Mouse (Mus musculus) hindbrain, embryonic 11.5 days (tissue): ENCODE data around the gene Asb6. TPM values are rescaled to one million over a fixed set of nuclear protein-coding genes. Genes with fewer than 3 reads are reported as not detected.

Source experiments
- ATAC-seq: fragments of 200-750 bp; cut with Nextera tagmentation; 2 replicates; pipeline ENCODE4 v1.8.0; 2017; ENCODE audit warnings: mild to moderate bottlenecking, moderate TSS enrichment, moderate library complexity; ENCODE audit not compliant: low FRiP score
- DNase-seq: peaks from one replicate; pipeline ENCODE4 v3.0.0-alpha.2; 2015; ENCODE audit warnings: low spot score
- H3K27ac ChIP-seq: fragments of 300-500 bp; sonication (generic); 2 replicates; pipeline ENCODE4 v1.5.1; 2014; ENCODE audit warnings: mild to moderate bottlenecking, low read depth, low read length
- H3K27me3 ChIP-seq: fragments of 300-500 bp; sonication (generic); 2 replicates; pipeline ENCODE4 v1.6.1; 2014; ENCODE audit warnings: mild to moderate bottlenecking, low read length, moderate library complexity, mixed read lengths; ENCODE audit not compliant: control insufficient read depth, insufficient read depth
- H3K36me3 ChIP-seq: fragments of 300-500 bp; sonication (generic); 2 replicates; pipeline ENCODE4 v1.6.1; 2014; ENCODE audit warnings: mild to moderate bottlenecking, low read length, moderate library complexity, mixed read lengths; ENCODE audit not compliant: control insufficient read depth, insufficient read depth
- H3K4me1 ChIP-seq: fragments of 300-500 bp; sonication (generic); replicated peaks from 2 replicates; pipeline ENCODE4 v1.6.1; 2014; ENCODE audit warnings: low read length, mixed read lengths; ENCODE audit not compliant: control insufficient read depth, insufficient read depth
- H3K4me2 ChIP-seq: fragments of 300-500 bp; sonication (generic); replicated peaks from 2 replicates; pipeline ENCODE4 v1.6.1; 2014; ENCODE audit warnings: mild to moderate bottlenecking, low read depth, low read length
- H3K4me3 ChIP-seq: fragments of 300-500 bp; sonication (generic); 2 replicates; pipeline ENCODE4 v1.5.1; 2014; ENCODE audit warnings: low read depth, low read length
- H3K9ac ChIP-seq: fragments of 300-500 bp; sonication (generic); 2 replicates; pipeline ENCODE4 v1.6.1; 2014; ENCODE audit warnings: low read depth, low read length
- H3K9me3 ChIP-seq: fragments of 300-500 bp; sonication (generic); 2 replicates; pipeline ENCODE4 v1.6.1; 2016; ENCODE audit warnings: low read length; ENCODE audit not compliant: control insufficient read depth
- WGBS: fragments of 180-500 bp; shearing (Covaris S2); extraction: QIAGEN DNeasy Blood & Tissue Kit; methylation state at CpG from one replicate; pipeline ENCODE4 v1.1.7; 2014; 5-methylcytosine and 5-hydroxymethylcytosine counted together
- polyA plus RNA-seq: library from polyadenylated mRNA; unstranded; fragments of >200 nt; fragmentation: Nextera tagmentation; extraction: Ambion mirVana; gene quantifications from 2 replicates; pipeline ENCODE4 v1.2.1, GENCODE M21; 2014

The Asb6 gene
- polyA plus RNA-seq, 1 experiment from 2014 or later: 26.0 TPM

- Histone ChIP-seq H3K27ac (peak overlapping the region; percentile 85; the same call in 1 of the 2 replicates), H3K9ac (peak overlapping the region; percentile 91), H3K4me2 (peak overlapping the region; percentile 94), H3K36me3 (no peaks in the 10 kb centered on the region), H3K4me3 (peak overlapping the region; percentile 85), H3K27me3 (0 out of 2 replicates have a peak, but pooled peaks cover 3% of the 10 kb centered on the region), H3K9me3 (no peaks in the 10 kb centered on the region), H3K4me1 (peaks cover 4% of the 10 kb centered on the region)
- DNase-seq: no peak
- no peak; the same call in 1 of the 2 replicates for ATAC-seq
- 7% methylated on average over 10 of the region's 10 CpGs for WGBS
Measured at GRCm38 (mm10) chr2:30808296-30808655, 21.9 kb downstream of the Asb6 start.

GRCm38 (mm10) chr2:30807648-30808295 lies 22.4 kb downstream of the Asb6 start, which contains the start of gene Ntmt1:
Gene Ntmt1 (plus strand): TSS chr2:30807826.
- 0 out of 2 replicates have a peak, but pooled peaks cover 3% of the 10 kb centered on the region for H3K27me3 ChIP-seq
- peak within 1 kb of the TSS; percentile 85 for H3K4me3 ChIP-seq
- DNase-seq (peak; percentile 99), ATAC-seq (peak; percentile 98)
- H3K9me3 ChIP-seq: no peaks in the 10 kb centered on the region
- H3K36me3 ChIP-seq: no peaks in the 10 kb centered on the region
- peak within 1 kb of the TSS; percentile 91 for H3K9ac ChIP-seq
- 0% methylated on average over 41 of the region's 44 CpGs for WGBS
- peak within 1 kb of the TSS; percentile 85 for H3K27ac ChIP-seq
- peaks cover 4% of the 10 kb centered on the region for H3K4me1 ChIP-seq
- H3K4me2 ChIP-seq: peak within 1 kb of the TSS; percentile 94

GRCm38 (mm10) chr2:30807147-30807647 lies 22.9 kb downstream of the Asb6 start:
- Histone ChIP-seq H3K4me2 (peak overlapping the region; percentile 94), H3K27ac (peak overlapping the region; percentile 85), H3K36me3 (no peaks in the 10 kb centered on the region), H3K4me3 (peak overlapping the region; percentile 85), H3K27me3 (peaks cover 4% of the 10 kb centered on the region; the same call in 1 of the 2 replicates), H3K4me1 (peaks cover 4% of the 10 kb centered on the region), H3K9me3 (no peaks in the 10 kb centered on the region), H3K9ac (peak overlapping the region; percentile 2)
- 6% methylated on average over 27 of the region's 28 CpGs for WGBS
- DNase-seq (no peak), ATAC-seq (no peak; the same call in 1 of the 2 replicates)

GRCm38 (mm10) chr2:30805983-30806382 lies 24.1 kb downstream of the Asb6 start:
- H3K4me2 ChIP-seq: no peak overlapping the region
- ATAC-seq (no peak), DNase-seq (no peak)
- no peak overlapping the region for H3K9ac ChIP-seq
- 94% methylated on average over 2 of the region's 2 CpGs for WGBS
- no peaks in the 10 kb centered on the region for H3K36me3 ChIP-seq
- peaks cover 12% of the 10 kb centered on the region for H3K4me1 ChIP-seq
- H3K27me3 ChIP-seq: peaks cover 15% of the 10 kb centered on the region
- no peaks in the 10 kb centered on the region for H3K9me3 ChIP-seq
- no peak overlapping the region for H3K4me3 ChIP-seq
- no peak overlapping the region for H3K27ac ChIP-seq

GRCm38 (mm10) chr2:30803604-30804003 lies 26.5 kb downstream of the Asb6 start, which contains the start of gene 1700001O22Rik:
Gene 1700001O22Rik (minus strand): TSS chr2:30803661.
- ATAC-seq (no peak), DNase-seq (no peak)
- peaks cover 26% of the 10 kb centered on the region for H3K27me3 ChIP-seq
- no peaks in the 10 kb centered on the region for H3K9me3 ChIP-seq
- H3K27ac ChIP-seq: no peak within 1 kb of the TSS
- 92% methylated on average over 3 of the region's 3 CpGs for WGBS
- no peak within 1 kb of the TSS for H3K4me2 ChIP-seq
- H3K4me3 ChIP-seq: no peak within 1 kb of the TSS
- peaks cover 13% of the 10 kb centered on the region; the same call in 1 of the 2 replicates for H3K4me1 ChIP-seq
- H3K9ac ChIP-seq: no peak within 1 kb of the TSS
- H3K36me3 ChIP-seq: no peaks in the 10 kb centered on the region

- peak; percentile 63 for DNase-seq
- Histone ChIP-seq H3K4me2 (peak overlapping the region; percentile 95), H3K27ac (no peak overlapping the region), H3K36me3 (no peaks in the 10 kb centered on the region), H3K27me3 (peaks cover 26% of the 10 kb centered on the region), H3K9ac (peak overlapping the region; percentile 64), H3K4me1 (peaks cover 20% of the 10 kb centered on the region), H3K9me3 (no peaks in the 10 kb centered on the region), H3K4me3 (peak overlapping the region; percentile 45)
- WGBS: 1% methylated on average over 76 of the region's 77 CpGs
- ATAC-seq: peak; percentile 57
Measured at GRCm38 (mm10) chr2:30801067-30801852, 28.9 kb downstream of the Asb6 start.

GRCm38 (mm10) chr2:30800671-30801066 lies 29.5 kb downstream of the Asb6 start:
- DNase-seq: peak; percentile 35
- peak overlapping the region; percentile 45; the same call in 1 of the 2 replicates for H3K4me3 ChIP-seq
- H3K9ac ChIP-seq: no peak overlapping the region; the same call in 1 of the 2 replicates
- no peak for ATAC-seq
- H3K36me3 ChIP-seq: no peaks in the 10 kb centered on the region
- no peak overlapping the region for H3K27ac ChIP-seq
- peaks cover 23% of the 10 kb centered on the region for H3K4me1 ChIP-seq
- 36% methylated on average over 6 of the region's 7 CpGs for WGBS
- H3K9me3 ChIP-seq: no peaks in the 10 kb centered on the region
- H3K27me3 ChIP-seq: peaks cover 26% of the 10 kb centered on the region
- H3K4me2 ChIP-seq: peak overlapping the region; percentile 95; the same call in 1 of the 2 replicates

GRCm38 (mm10) chr2:30799456-30799855 lies 30.7 kb downstream of the Asb6 start:
- H3K27me3 ChIP-seq: peaks cover 26% of the 10 kb centered on the region

More at GRCm38 (mm10) chr2:30799456-30799855, 30.7 kb downstream of the Asb6 start:
- no peaks in the 10 kb centered on the region for H3K9me3 ChIP-seq
- no peak overlapping the region for H3K4me3 ChIP-seq
- H3K36me3 ChIP-seq: no peaks in the 10 kb centered on the region
- no peak overlapping the region for H3K27ac ChIP-seq
- no peak overlapping the region for H3K4me2 ChIP-seq
- 78% methylated on average over 3 of the region's 3 CpGs for WGBS
- DNase-seq: no peak
- H3K9ac ChIP-seq: no peak overlapping the region
- no peak for ATAC-seq
- H3K4me1 ChIP-seq: peaks cover 25% of the 10 kb centered on the region
